Mouse (Mus musculus): ENCODE results near the gene Aifm3.
"Not testable (repeated sequence)": the region's sequence is repeated elsewhere in the genome, so short reads cannot be mapped to it uniquely, and the experiment has no call there.

Gene Aifm3

DNA sequence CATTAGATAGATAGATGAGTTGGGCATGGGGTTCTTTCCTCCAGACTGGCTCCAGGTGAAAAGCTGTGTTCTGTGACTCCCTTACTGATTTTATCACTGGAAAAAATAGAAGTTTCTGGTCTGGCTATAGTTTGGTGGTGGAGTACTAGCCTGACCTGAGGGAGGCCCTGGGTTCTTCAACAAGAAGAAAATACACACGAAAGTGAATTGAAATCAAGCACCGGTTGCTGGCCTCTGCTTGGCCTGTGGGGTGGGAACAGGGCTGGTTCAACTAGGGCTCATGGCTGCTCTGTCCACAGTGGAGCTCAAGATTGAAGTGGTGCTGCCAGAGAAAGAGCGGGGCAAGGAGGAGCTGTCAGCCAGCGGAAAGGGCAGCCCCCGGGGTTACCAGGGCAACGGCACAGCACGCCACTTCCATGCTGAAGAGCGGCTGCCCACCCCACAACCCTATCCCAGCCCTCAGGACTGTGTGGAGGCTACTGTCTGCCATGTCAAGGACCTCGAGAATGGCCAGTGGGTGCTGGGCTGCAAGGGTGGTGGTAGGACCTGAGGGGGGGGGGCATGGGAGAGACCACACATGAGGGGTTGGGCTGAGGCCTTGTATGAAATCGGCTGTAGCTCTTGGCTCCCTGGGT, 10.0 kb downstream of the Aifm3 start:
- in situ Hi-C loops (cut with MboI, MseI), result no loop called here

DNA sequence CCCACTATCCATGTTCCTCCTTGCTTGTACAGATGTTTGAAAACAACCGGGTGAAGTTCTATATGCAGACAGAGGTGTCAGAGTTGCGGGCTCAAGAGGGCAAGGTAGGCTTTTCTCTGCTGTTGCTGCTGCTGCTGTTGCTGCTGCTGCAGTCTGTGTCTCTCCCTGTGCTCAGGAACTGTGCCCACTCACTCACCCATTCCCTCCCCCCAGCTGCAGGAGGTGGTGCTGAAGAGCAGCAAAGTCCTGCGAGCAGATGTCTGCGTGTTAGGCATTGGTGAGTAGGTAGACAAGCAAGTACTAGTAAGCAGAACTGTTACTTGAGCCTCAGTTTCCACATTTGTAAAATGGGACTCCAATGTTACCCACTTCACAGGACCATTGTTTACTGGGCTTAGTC, 13.3 kb downstream of the Aifm3 start:
- in situ Hi-C loops (cut with MboI, MseI), result no loop called here

DNA sequence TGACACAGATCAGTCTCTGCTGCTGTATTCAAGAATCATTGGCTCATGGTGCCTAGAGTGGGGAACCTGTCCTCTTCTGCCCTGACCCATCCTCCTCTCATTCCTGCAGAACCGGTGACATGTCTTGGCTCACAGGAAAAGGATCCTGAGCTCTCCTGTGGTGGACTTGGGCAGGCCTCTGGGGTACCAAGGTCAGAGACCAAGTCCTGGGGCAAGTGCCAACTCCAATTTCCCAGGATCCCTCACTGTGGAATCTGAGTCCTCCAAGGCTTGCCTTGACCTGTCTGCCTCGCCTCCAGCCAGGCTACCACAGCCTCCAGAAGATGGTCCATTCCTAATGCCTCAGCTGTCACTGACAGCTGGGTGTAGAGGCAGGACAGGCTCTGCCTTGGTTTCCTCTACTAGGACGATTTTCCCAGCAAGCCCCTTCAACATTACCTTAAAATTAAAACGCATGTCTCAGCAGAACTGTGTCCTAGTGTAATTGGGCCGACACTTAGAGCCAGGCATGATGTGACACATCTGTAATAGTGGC, 17.7 kb downstream of the Aifm3 start:
- in situ Hi-C loops (cut with MboI, MseI), result no loop called here

DNA sequence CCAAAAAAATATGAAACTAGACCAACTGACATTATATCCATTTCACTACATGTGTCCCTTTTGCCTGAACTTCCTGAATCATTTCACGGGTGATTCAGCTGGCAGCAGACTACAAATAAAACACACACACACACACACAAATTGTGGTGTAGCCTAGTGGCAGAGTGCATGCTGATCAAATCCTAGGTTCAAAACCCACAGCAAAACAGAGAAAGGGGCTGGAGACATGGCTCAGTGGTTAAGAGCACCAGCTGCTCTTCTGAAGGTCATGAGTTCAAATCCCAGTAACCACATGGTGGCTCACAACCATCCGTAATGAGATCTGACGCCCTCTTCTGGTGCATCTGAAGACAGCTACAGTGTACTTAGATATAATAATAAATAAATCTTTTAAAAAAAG, 18.6 kb downstream of the Aifm3 start:
- in situ Hi-C loops (cut with MboI, MseI), result not testable (repeated sequence)

DNA sequence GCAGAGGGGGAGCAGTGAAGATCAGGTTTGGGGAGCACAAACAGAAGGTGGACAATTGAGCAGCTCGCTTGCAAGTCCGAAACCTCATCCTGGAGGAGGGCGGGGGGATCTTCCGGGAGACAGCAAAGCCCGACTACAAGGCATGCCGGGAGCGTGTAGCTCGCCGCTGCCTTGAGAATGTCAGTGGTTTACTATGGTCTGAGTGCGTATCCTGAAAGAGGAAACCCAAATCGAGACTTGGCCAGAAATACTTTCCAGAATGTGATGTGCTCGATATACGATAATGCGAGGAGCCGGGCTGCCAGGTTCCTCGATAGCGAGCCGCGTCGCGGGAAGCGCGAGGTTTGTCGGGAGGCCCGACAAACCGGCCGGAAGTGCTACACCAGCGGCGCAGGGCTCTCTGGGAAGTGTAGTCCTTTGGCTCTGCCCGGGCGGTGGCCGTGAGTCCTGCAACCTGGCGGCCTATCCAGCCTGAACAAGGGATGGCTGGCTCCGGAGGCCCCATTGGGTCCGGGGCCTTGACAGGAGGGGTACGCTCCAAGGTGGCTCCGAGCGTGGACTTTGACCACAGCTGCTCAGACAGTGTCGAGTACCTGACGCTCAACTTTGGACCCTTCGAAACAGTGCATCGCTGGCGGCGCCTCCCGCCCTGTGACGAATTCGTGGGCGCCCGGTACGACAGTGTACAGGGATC, 19.3 kb downstream of the Aifm3 start, which contains the start of gene Lztr1:
TSS of gene Lztr1 (plus strand) at position 143 of the 694 bp plus-strand sequence.
- in situ Hi-C loops (cut with MboI, MseI), result no loop called here

DNA sequence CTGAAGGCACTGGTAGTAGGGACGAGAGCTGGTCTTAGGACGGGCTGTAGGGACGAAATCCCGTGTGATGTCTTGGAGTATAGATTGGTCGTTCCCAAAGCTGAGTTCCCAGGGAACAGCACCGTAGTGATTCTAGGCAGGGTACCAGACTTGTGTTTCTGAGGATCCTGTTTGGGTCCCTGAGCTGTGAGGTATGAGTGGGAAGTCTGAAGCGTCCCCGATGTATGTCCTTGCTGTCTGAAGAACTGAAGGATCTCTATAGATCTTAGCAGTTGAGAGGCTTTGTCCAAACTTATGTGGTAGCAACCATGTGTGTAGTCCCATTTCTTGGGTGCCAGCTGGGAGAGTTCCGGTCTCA, 19.8 kb downstream of the Aifm3 start:
- in situ Hi-C loops (cut with MboI, MseI), result no loop called here

DNA sequence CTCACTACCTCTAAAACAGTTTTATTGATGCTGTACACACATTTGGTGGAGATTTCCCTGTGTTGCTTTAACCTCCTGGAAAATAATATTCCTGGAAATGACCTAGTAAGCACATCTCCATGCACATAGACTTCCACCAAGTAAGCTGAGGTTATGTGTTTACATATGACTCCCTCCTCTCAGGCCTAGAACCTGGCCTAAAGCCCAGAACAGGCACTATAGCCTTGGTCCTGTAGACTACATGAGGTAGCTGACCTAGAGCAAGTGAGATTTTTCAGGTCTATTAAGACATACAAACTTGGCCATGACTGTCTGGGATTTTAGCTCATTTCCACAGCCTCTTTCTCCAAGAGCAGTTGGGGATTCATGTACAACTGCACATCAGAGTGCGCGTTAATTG, 20.7 kb downstream of the Aifm3 start:
- in situ Hi-C loops (cut with MboI, MseI), result loop anchor here (10.0 kb wide), 1 partner anchor 1305 kb away; the partner anchor contains the start of genes Cdc45 and Ufd1

DNA sequence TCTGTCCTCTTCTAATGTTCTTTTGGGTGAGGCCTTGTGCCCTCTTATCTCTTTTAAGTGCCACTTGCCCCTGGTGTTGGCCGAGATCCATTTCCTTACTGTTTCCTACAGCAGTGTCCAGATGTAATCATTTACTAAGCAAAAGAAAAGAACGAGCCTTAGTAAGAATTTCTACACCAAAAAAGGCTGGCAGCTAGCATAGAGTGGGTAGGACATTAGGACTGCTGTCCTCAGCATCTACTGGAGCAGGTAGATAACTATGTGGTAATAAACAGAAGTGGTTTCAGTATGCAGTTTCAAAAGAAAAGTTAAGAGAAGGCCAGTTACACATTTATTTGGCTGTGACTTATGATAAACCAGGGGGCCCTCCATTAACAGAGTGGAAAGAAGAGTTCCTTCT, 21.3 kb downstream of the Aifm3 start:
- in situ Hi-C loops (cut with MboI, MseI), result loop anchor here (10.0 kb wide), 1 partner anchor 1304 kb away; the partner anchor contains the start of genes Cdc45 and Ufd1

DNA sequence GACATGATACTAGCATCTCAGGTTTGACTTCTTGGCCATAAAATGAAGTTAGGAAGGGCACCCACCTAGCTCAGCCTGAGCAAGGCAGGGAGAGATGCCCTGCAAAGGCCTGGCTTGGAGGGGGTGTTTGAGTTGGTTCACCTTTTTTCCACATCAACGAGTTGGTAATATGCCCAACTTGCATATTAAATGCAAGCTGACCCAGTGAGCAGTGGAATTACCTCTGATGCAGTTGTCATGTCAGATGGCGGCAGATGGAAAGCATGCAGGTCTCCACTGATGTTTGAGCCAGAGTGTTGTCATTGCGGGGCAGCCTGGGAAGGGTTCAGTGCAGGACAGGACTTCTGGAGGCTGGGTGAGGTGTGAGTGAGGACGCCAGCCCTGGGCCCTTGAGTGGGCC, 22.0 kb downstream of the Aifm3 start:
- in situ Hi-C loops (cut with MboI, MseI), result loop anchor here (10.0 kb wide), 1 partner anchor 1303 kb away; the partner anchor contains the start of genes Cdc45 and Ufd1

DNA sequence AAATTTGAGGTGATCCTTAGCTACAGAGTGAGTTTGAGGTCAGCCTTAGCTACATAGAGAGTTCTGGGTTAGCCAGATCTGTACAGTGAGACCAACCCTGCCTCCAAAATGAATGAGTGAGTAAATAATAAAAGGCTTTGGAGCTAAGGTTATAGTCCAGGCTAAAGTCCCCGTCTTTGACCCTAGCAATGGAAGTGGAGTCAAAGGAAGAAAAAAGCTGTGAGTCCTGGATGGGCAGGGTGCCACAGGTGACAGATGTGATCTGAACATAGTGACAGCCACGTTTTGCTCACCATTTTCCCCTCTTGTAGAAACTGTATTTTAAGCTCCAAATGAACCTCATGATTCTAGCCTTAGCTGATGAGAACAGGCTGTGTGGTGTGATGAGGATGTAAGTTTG, 29.5 kb downstream of the Aifm3 start:
- in situ Hi-C loops (cut with MboI, MseI), result loop anchor here (10.0 kb wide), 1 partner anchor 1296 kb away; the partner anchor contains the start of genes Cdc45 and Ufd1

DNA sequence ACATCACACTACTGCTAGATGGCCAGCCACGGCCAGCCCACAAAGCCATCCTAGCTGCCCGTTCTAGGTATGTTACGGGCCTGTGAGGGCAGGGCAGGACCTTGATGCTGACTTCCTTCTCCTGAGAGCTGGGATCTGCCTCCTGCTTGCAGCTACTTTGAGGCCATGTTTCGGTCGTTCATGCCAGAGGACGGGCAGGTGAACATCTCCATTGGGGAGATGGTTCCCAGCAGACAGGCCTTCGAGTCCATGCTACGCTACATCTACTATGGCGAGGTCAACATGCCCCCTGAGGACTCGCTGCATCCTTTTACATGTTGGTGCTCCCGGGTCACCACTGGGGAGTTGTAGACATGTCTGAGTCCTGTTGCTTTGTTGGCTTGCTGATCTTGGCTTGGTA, 34.7 kb downstream of the Aifm3 start:
- in situ Hi-C loops (cut with MboI, MseI), result no loop called here

DNA sequence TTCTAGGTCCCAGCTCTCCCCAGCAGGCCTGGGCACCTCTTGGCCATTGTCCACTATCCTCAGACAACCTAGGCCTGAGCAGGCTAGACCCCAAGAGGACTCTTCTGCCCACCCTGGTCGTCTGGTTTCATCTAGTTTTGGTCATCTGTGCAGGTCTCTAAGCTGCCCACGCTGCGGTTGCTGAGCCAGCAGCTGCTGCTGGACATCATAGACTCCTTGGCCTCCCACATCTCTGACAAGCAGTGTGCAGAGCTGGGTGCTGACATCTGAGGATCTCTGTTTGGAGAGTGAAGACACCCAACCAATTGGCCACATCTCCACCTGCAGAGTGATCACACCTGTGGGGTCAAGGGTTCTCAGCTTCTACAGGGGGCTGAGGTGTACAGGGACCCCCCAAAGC, 36.1 kb downstream of the Aifm3 start:
- in situ Hi-C loops (cut with MboI, MseI), result no loop called here

DNA sequence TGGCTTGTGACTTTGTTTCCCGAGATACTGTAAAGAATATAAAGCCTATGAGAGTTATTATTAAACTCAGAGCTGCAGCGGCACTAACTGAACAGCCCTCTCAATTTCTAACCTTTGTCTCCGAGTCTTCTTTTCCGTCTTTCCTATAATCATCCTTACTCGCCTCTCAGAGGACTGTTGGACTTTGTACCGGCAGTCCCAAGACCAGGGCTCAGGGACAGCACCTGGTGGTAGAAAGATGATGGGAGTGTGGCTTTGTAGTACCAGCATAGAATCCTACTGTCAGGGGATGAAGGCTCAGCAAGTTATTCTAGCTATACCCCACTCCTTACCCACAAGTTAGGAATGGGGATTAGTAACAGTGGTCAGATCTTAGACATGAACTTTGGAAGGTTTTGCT, 36.8 kb downstream of the Aifm3 start:
- in situ Hi-C loops (cut with MboI, MseI), result no loop called here

DNA sequence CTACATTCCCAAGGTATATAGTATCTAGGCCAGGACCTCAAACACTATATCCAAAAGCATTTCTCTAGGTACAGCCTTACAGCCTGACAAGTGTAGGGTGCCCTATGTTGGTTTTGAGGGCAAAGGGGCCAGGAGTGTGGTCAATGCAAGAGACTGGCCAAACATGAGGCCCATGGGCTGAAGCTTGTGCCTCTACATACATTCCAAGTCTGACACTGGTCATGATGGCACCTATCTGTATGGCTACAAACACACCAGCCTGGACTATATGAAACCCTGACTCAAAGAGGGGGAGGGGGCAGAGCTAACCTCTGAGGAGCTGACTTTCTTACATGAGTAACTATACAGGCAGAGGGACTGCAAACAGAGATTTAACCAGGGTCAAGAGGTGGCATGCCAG, 38.2 kb downstream of the Aifm3 start:
- in situ Hi-C loops (cut with MboI, MseI), result no loop called here

DNA sequence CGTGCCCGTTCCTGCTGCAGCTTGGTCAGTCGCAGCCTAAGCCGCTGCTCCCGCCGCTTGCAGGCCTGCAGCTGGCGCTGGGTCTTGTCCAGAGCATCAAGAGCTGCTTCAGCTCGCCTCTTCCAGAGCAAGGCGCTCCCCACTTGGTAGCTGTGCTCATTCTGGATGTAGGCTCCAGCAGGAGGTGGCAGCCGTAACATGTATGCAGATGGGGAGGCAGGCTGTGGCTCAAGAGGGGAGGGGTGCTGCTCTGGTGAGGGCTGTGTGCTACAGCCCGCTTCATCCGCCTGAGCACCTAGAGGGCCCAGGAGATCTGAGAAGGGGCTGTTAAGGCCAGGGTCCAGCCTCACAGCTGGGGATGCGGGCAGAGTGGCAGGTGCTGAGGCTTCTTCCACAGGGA, 38.9 kb downstream of the Aifm3 start:
- in situ Hi-C loops (cut with MboI, MseI), result no loop called here

DNA sequence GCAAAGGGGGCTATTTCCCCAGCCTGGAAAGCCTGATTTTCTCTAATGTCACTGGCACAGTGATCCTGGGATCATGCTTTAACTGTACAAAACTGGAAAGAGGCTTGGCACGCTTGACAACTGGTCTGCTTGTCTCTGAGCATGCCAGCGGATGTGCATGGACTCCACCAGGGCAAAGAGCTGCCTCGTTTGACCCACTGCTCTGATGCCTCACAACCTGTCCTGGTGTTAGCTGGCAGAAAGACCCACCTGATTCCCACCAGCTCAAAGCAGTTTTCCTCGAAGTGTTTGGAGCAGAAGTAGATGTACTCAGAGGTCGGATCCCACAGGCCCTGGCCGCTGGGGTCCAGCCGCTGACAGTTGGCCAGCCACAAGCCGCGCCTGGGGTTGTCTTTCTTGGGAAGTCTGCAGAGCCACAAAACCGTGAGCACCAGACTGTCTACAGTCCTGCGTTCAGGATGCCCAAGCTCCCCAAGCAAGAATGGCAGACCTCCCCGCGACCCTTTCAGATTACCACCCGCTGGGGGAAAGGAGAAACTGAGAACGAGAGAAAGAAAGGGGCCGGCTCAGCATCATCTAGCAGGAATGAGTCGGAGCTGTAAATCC, 40.7 kb downstream of the Aifm3 start:
- in situ Hi-C loops (cut with MboI, MseI), result loop anchor here (5.0 kb wide), 1 partner anchor 123 kb away; the partner anchor contains the start of genes Pi4ka and Snap29

DNA sequence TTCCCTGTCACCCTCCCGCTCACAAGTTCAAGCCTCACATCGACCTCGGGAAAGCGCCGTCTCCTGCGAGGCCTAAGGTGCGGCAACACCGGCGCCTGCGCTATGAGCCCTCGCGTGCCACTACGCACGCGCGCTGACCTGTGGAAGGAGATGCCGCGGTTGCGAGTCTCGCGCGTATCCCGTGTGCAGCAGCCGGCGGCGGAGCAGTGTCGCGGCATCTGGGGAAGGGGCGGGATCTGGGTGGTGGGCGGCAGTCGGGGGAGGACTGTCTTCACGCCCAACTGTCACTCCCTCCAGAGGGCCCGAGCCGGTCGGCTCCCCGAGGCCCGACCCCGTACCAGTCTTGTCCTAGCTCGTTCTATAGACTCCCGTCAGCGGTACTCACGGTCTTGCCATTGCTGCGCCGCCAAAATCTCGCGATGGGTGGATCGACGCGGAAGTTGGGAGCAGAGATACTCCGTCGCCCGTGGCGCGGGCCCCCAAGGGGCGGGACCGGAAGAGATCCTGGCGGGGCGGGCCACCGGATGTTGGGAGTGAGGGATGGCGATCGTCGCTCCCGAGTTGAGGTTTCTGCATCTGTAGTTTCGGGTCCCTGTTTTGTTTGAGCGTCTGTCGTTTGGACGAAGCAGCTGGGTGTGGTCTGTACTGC, 41.4 kb downstream of the Aifm3 start, which contains the start of gene Thap7:
TSS of gene Thap7 (minus strand) at position 497 of the 649 bp plus-strand sequence.
- in situ Hi-C loops (cut with MboI, MseI), result loop anchor here (5.0 kb wide), 1 partner anchor 123 kb away; the partner anchor contains the start of genes Pi4ka and Snap29

DNA sequence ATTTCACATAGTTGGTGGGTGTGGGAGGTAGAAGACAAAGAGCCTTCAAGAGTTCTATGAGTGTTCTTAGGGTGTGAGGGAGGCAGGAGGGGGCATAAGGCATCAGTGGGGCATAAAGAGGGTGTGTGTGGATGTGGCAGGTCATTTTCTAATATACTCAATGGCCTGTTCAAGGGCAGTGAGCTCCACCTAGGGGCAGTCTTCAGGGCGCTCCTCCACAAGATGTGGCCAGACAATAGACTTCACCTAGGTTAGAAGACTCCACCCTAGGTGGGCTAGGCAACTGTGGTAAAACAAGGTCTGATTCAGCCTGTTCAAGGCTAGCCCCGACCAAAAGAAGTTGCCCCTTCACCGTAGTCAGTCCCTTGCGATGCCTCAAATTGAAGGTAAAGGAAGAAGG, 42.9 kb downstream of the Aifm3 start:
- in situ Hi-C loops (cut with MboI, MseI), result loop anchor here (5.0 kb wide), 1 partner anchor 125 kb away; the partner anchor contains the start of genes Pi4ka and Snap29

DNA sequence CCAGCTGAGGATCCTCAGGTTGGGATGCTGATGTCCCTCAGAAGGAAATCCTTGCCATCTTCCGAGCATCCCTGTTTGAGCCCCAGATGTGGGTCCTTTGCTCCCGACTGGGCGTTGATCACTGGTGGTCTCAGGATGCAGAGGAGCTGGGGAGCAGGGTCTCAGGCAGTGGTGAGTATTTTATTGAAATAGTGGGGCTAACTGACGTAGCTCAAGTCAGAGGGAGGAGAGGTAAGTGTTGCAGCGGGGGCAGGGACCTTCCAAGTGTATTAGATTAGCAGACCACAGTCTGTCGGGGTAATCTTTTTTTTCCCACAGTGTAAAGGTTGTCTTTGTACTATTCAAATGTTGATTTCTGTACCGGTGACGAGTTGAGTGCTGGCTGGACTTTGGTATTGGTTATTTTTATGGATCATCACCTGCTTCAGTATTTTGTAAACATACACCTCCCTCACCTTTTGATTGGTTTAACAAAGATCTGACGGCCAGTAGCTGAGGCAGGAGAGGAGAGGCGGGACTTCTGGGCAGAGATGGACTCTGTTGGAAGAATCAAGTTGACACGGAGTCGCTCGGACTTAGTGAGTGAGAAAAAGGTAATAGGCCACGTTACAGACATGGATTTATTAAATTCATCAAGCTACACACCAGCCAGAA, 43.4 kb downstream of the Aifm3 start:
- in situ Hi-C loops (cut with MboI, MseI), result loop anchor here (5.0 kb wide), 1 partner anchor 126 kb away; the partner anchor contains the start of genes Pi4ka and Snap29

DNA sequence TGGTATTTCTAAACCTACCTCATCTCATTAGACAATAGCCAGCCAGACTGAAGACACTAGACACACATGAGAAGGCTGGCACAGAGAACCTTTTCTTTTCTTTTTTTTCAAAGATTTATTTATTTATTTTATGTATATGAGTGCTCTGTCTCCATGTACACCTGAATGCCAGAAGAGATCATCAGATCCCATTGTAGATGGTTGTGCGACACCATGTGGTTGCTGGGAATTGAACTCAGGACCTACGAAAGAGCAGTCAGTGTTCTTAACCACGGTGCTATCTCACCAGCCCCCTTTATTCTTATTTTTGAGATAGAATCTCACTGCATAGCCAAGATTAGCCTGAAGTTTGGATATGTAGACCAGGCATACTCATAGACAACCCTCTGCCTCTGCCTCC, 47.2 kb downstream of the Aifm3 start:
- in situ Hi-C loops (cut with MboI, MseI), result no loop called here

DNA sequence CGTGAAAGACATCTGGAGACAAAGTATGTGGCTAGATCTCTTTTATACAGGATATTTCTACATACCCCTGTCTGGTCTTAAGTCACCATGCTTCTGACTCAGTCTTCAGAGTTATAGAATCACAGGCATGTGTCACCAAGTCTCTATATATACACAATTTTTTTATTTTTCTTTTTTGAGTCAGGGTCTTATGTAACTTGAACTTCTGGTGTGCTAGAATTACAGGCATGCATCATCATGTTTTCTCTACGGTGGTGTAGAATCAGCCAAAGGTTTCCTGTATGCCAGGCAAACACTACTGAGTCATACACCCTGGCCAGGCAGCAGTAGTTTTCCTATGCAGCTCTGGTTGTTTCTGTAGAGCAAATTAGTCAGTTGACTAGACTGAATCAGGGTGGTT, 53.2 kb downstream of the Aifm3 start:
- in situ Hi-C loops (cut with MboI, MseI), result no loop called here

Data from regulatory T cell (primary cell).